Mouse (Mus musculus) megakaryocyte-erythroid progenitor cell, adult 5-6 weeks (primary cell): ENCODE measurements around the gene C1qtnf5. TPM values are rescaled to one million over a fixed set of nuclear protein-coding genes. Genes with fewer than 3 reads are reported as not detected.
"Not testable (repeated sequence)": the region's sequence is repeated elsewhere in the genome, so short reads cannot be mapped to it uniquely, and the experiment has no call there.

ENCODE experiments used
- ATAC-seq: replicated peaks from 2 replicates; pipeline ENCODE4 v1.8.0; 2016; ENCODE audit warnings: mild to moderate bottlenecking, inconsistent platforms; ENCODE audit not compliant: severe bottlenecking, poor library complexity, low FRiP score, low TSS enrichment
- total RNA-seq, 2 experiments: library from RNA; stranded (forward) in 1 of 2; stranded (reverse) in 1 of 2; fragments of 200-1000, 215-1000 nt in 1 of 2; fragments of >200 nt in 1 of 2; fragmentation: Nextera tagmentation in 1 of 2; gene quantifications; 2 replicates each; pipeline ENCODE4 v1.2.3; 2014 to 2017

C1qtnf5 gene
- total RNA-seq, 2 experiments from 2014 or later = not detected

- ATAC-seq = no peak
These were observed 11.3 kb upstream of the C1qtnf5 start for GRCm38 (mm10) chr9:44095781-44096180.

GRCm38 (mm10) chr9:44096536-44096935 is 10.5 kb upstream of the C1qtnf5 start:
- ATAC-seq = no peak

- no peak for ATAC-seq
These were observed 5.6 kb upstream of the C1qtnf5 start, which contains the start of gene Mfrp for GRCm38 (mm10) chr9:44101490-44101889. Mfrp (plus strand) TSS chr9:44101729.

- no peak for ATAC-seq
These were observed 2.2 kb upstream of the C1qtnf5 start for GRCm38 (mm10) chr9:44104881-44105280.

- ATAC-seq = no peak
These were observed 1.3 kb upstream of the C1qtnf5 start for GRCm38 (mm10) chr9:44105781-44106180.

GRCm38 (mm10) chr9:44106182-44106581 is 863 bp upstream of the C1qtnf5 start:
- no peak for ATAC-seq

- no peak for ATAC-seq
These were observed 449 bp upstream of the C1qtnf5 start for GRCm38 (mm10) chr9:44106596-44106995.

GRCm38 (mm10) chr9:44107557-44108179 is 623 bp downstream of the C1qtnf5 start:
- no peak for ATAC-seq

GRCm38 (mm10) chr9:44108269-44109055 is 1.4 kb downstream of the C1qtnf5 start:
- no peak for ATAC-seq

GRCm38 (mm10) chr9:44109360-44110095 is 2.5 kb downstream of the C1qtnf5 start:
- no peak for ATAC-seq

GRCm38 (mm10) chr9:44111909-44112308 is 4.9 kb downstream of the C1qtnf5 start:
- ATAC-seq = not testable (repeated sequence)

GRCm38 (mm10) chr9:44113105-44113789 is 6.2 kb downstream of the C1qtnf5 start, which contains the start of the genes Gm49380 and Rnf26:
Gm49380 (minus strand) TSS chr9:44113500.
Rnf26 (minus strand) TSS chr9:44113517.
- ATAC-seq = peak; percentile 91

- no peak for ATAC-seq
These were observed 7.4 kb downstream of the C1qtnf5 start for GRCm38 (mm10) chr9:44114453-44114852.

- ATAC-seq = no peak
These were observed 8.6 kb downstream of the C1qtnf5 start for GRCm38 (mm10) chr9:44115599-44115998.

GRCm38 (mm10) chr9:44116182-44116581 is 9.1 kb downstream of the C1qtnf5 start:
- no peak for ATAC-seq

GRCm38 (mm10) chr9:44119011-44119410 is 12.0 kb downstream of the C1qtnf5 start:
- 0 out of 2 replicates have a peak, but pooled peaks have one; percentile 46 for ATAC-seq

GRCm38 (mm10) chr9:44119948-44120465 is 13.0 kb downstream of the C1qtnf5 start:
- no peak for ATAC-seq

- no peak for ATAC-seq
These were observed 17.3 kb downstream of the C1qtnf5 start for GRCm38 (mm10) chr9:44124317-44124716.

GRCm38 (mm10) chr9:44125026-44125425 is 18.0 kb downstream of the C1qtnf5 start:
- ATAC-seq = no peak
